Mouse (Mus musculus): Measurements from ENCODE around the gene Olfr148. TPM values are rescaled to one million over a fixed set of nuclear protein-coding genes. Genes with fewer than 3 reads are reported as not detected.

Olfr148 gene
- total RNA-seq, 2 experiments from 2014 or later: not detected

Other genes starting within 250 kb of the Olfr148 start
- gene Olfr951, start 223.2 kb upstream of the Olfr148 start, total RNA-seq (2015; ENCODE audit: low replicate concordance): not detected in 2 replicates
- gene Olfr951, start 223.2 kb upstream of the Olfr148 start, total RNA-seq (2017; ENCODE audit: low replicate concordance): not detected in 2 replicates
- not detected in 2 replicates for gene Olfr952, start 183.5 kb upstream of the Olfr148 start, total RNA-seq (2015; ENCODE audit: low replicate concordance)
- gene Olfr952, start 183.5 kb upstream of the Olfr148 start, total RNA-seq (2017; ENCODE audit: low replicate concordance): not detected in 2 replicates
- gene Olfr954, start 154.0 kb upstream of the Olfr148 start, total RNA-seq (2015; ENCODE audit: low replicate concordance): not detected in 2 replicates
- gene Olfr954, start 154.0 kb upstream of the Olfr148 start, total RNA-seq (2017; ENCODE audit: low replicate concordance): not detected in 2 replicates
- not detected in 2 replicates for gene Olfr955, start 138.7 kb upstream of the Olfr148 start, total RNA-seq (2015; ENCODE audit: low replicate concordance)
- not detected in 2 replicates for gene Olfr955, start 138.7 kb upstream of the Olfr148 start, total RNA-seq (2017; ENCODE audit: low replicate concordance)
- gene Olfr44, start 116.7 kb upstream of the Olfr148 start, total RNA-seq (2015; ENCODE audit: low replicate concordance): not detected in 2 replicates
- not detected in 2 replicates for gene Olfr44, start 116.7 kb upstream of the Olfr148 start, total RNA-seq (2017; ENCODE audit: low replicate concordance)
- gene Olfr957, start 94.8 kb upstream of the Olfr148 start, total RNA-seq (2015; ENCODE audit: low replicate concordance): not detected in 2 replicates
- gene Olfr957, start 94.8 kb upstream of the Olfr148 start, total RNA-seq (2017; ENCODE audit: low replicate concordance): not detected in 2 replicates
- not detected in 2 replicates for gene Olfr958, start 56.6 kb upstream of the Olfr148 start, total RNA-seq (2015; ENCODE audit: low replicate concordance)
- gene Olfr958, start 56.6 kb upstream of the Olfr148 start, total RNA-seq (2017; ENCODE audit: low replicate concordance): not detected in 2 replicates
- not detected in 2 replicates for gene Olfr959, start 35.1 kb upstream of the Olfr148 start, total RNA-seq (2015; ENCODE audit: low replicate concordance)
- not detected in 2 replicates for gene Olfr959, start 35.1 kb upstream of the Olfr148 start, total RNA-seq (2017; ENCODE audit: low replicate concordance)
- gene AW551984, start 6.3 kb upstream of the Olfr148 start, total RNA-seq (2015; ENCODE audit: low replicate concordance): not detected in 2 replicates
- not detected in 2 replicates for gene AW551984, start 6.3 kb upstream of the Olfr148 start, total RNA-seq (2017; ENCODE audit: low replicate concordance)
- not detected in 2 replicates for gene Olfr960, start 10.7 kb downstream of the Olfr148 start, total RNA-seq (2015; ENCODE audit: low replicate concordance)
- gene Olfr960, start 10.7 kb downstream of the Olfr148 start, total RNA-seq (2017; ENCODE audit: low replicate concordance): not detected in 2 replicates
- gene Olfr961, start 34.4 kb downstream of the Olfr148 start, total RNA-seq (2015; ENCODE audit: low replicate concordance): not detected in 2 replicates
- gene Olfr961, start 34.4 kb downstream of the Olfr148 start, total RNA-seq (2017; ENCODE audit: low replicate concordance): not detected in 2 replicates
- not detected in 2 replicates for gene Olfr963, start 56.5 kb downstream of the Olfr148 start, total RNA-seq (2015; ENCODE audit: low replicate concordance)
- gene Olfr963, start 56.5 kb downstream of the Olfr148 start, total RNA-seq (2017; ENCODE audit: low replicate concordance): not detected in 2 replicates
- gene Olfr149, start 96.5 kb downstream of the Olfr148 start, total RNA-seq (2015; ENCODE audit: low replicate concordance): not detected in 2 replicates
- not detected in 2 replicates for gene Olfr149, start 96.5 kb downstream of the Olfr148 start, total RNA-seq (2017; ENCODE audit: low replicate concordance)
- gene Olfr965, start 100.7 kb downstream of the Olfr148 start, total RNA-seq (2015; ENCODE audit: low replicate concordance): not detected in 2 replicates
- gene Olfr965, start 100.7 kb downstream of the Olfr148 start, total RNA-seq (2017; ENCODE audit: low replicate concordance): not detected in 2 replicates
- not detected in 2 replicates for gene Olfr150, start 120.3 kb downstream of the Olfr148 start, total RNA-seq (2015; ENCODE audit: low replicate concordance)
- not detected in 2 replicates for gene Olfr150, start 120.3 kb downstream of the Olfr148 start, total RNA-seq (2017; ENCODE audit: low replicate concordance)
- not detected in 2 replicates for gene Olfr967, start 135.6 kb downstream of the Olfr148 start, total RNA-seq (2015; ENCODE audit: low replicate concordance)
- gene Olfr967, start 135.6 kb downstream of the Olfr148 start, total RNA-seq (2017; ENCODE audit: low replicate concordance): not detected in 2 replicates
- not detected in 2 replicates for gene Olfr968, start 172.6 kb downstream of the Olfr148 start, total RNA-seq (2015; ENCODE audit: low replicate concordance)
- gene Olfr968, start 172.6 kb downstream of the Olfr148 start, total RNA-seq (2017; ENCODE audit: low replicate concordance): not detected in 2 replicates
- gene Olfr969, start 180.3 kb downstream of the Olfr148 start, total RNA-seq (2015; ENCODE audit: low replicate concordance): not detected in 2 replicates
- not detected in 2 replicates for gene Olfr969, start 180.3 kb downstream of the Olfr148 start, total RNA-seq (2017; ENCODE audit: low replicate concordance)
- not detected in 2 replicates for gene Olfr970, start 198.2 kb downstream of the Olfr148 start, total RNA-seq (2015; ENCODE audit: low replicate concordance)
- gene Olfr970, start 198.2 kb downstream of the Olfr148 start, total RNA-seq (2017; ENCODE audit: low replicate concordance): not detected in 2 replicates
- gene Olfr971, start 226.2 kb downstream of the Olfr148 start, total RNA-seq (2015; ENCODE audit: low replicate concordance): not detected in 2 replicates
- gene Olfr971, start 226.2 kb downstream of the Olfr148 start, total RNA-seq (2017; ENCODE audit: low replicate concordance): not detected in 2 replicates

Measured in erythroid progenitor cell, adult 5-6 weeks (primary cell).